Mouse (Mus musculus) heart, embryonic 16.5 days (tissue): ENCODE results near the gene Fabp7. TPM values are rescaled to one million over a fixed set of nuclear protein-coding genes. Genes with fewer than 3 reads are reported as not detected.
A peak's percentile ranks its signal among the peaks of the same experiment; 100 is the strongest.

Experiments used
- ATAC-seq: fragments of 200-750 bp; cut with Nextera tagmentation; replicated peaks from 2 replicates; pipeline ENCODE4 v1.8.0; 2017; ENCODE audit warnings: moderate number of reproducible peaks; ENCODE audit not compliant: insufficient read depth, low FRiP score; ENCODE audit errors: extremely low read depth
- H3K27ac ChIP-seq: fragments of 300-500 bp; sonication (generic); 2 replicates; pipeline ENCODE4 v1.5.1; 2014; ENCODE audit warnings: mild to moderate bottlenecking, low read length, control low read depth, moderate library complexity
- H3K27me3 ChIP-seq: fragments of 300-500 bp; sonication (generic); 2 replicates; pipeline ENCODE4 v1.6.1; 2014; ENCODE audit warnings: low read length, mixed read lengths; ENCODE audit not compliant: control insufficient read depth, insufficient read depth
- H3K36me3 ChIP-seq: fragments of 300-500 bp; sonication (generic); 2 replicates; pipeline ENCODE4 v1.6.1; 2014; ENCODE audit not compliant: control insufficient read depth, insufficient read depth
- H3K4me1 ChIP-seq: fragments of 300-500 bp; sonication (generic); 2 replicates; pipeline ENCODE4 v1.6.1; 2014; ENCODE audit warnings: low read length, mixed read lengths; ENCODE audit not compliant: control insufficient read depth, insufficient read depth
- H3K4me2 ChIP-seq: fragments of 300-500 bp; sonication (generic); 2 replicates; pipeline ENCODE4 v1.6.1; 2014; ENCODE audit warnings: low read depth, mild to moderate bottlenecking, control low read depth, low read length
- H3K4me3 ChIP-seq: fragments of 300-500 bp; sonication (generic); 2 replicates; pipeline ENCODE4 v1.5.1; 2014; ENCODE audit warnings: mild to moderate bottlenecking, control low read depth, low read length
- H3K9ac ChIP-seq: fragments of 300-500 bp; sonication (generic); 2 replicates; pipeline ENCODE4 v1.6.1; 2014; ENCODE audit warnings: low read length, control low read depth
- H3K9me3 ChIP-seq: fragments of 300-500 bp; sonication (generic); replicated peaks from 2 replicates; pipeline ENCODE4 v1.6.1; 2016; ENCODE audit warnings: low read length; ENCODE audit not compliant: control insufficient read depth
- WGBS: fragments of 180-500 bp; shearing (Covaris S2); extraction: QIAGEN DNeasy Blood & Tissue Kit; methylation state at CpG from one replicate; pipeline ENCODE4 v1.1.7; 2014; 5-methylcytosine and 5-hydroxymethylcytosine counted together
- polyA plus RNA-seq: library from polyadenylated mRNA; unstranded; fragments of >200 nt; fragmentation: Nextera tagmentation; extraction: Ambion mirVana; gene quantifications from 2 replicates; pipeline ENCODE4 v1.2.1, GENCODE M21; 2015

Fabp7 gene
- polyA plus RNA-seq, 1 experiment from 2014 or later = 12.9 TPM

DNA sequence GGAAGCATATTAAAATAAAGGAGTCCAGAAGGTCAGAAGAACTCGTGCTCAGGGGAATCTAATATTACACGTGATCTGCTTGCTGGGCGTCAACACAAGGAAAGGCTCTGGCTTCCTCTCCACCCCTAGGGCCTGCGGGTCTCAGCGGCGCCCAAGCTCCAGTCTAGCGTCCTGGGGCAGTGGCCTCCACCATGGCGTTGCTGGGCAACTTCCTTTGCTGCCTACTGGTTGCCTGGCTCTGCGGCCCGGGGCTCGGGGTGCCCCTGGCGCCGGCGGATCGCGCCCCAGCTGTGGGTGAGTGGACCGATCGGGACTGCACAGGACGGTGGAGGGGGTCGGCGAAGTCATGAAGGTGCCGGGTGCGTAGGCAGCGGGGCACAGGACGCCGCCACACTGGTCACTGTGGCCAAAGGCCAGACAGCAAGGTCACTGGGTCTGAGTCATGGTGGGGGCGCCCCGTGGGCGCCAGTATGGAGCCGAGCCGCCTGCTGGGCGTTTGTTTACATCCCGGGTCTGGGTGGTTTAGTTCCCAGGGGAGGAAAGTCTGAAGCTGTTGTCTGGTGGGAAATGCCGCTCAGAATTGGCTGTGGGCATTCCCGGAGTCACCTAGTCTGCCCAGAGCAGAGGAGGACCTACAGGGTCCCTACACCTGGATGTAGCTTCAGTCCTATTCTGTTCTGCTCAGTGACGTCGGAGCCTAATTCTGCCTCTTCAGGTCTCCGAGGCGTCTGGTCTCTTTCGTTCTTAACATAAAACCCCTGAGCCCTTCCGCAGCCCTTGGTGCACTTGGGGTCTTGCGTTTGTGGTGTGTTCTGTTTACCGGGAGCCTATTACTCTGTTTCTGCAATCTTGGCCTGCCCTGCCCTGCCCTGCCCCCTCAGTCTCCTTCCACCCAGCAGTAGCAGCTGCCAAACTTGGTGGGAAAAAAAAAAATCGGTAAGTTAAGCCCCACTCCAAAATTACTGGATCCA, 10.1 kb downstream of the Fabp7 start:
- peak overlapping the region; percentile 67 for H3K27ac ChIP-seq
- peak overlapping the region; percentile 91 for H3K9ac ChIP-seq
- peak overlapping the region; percentile 80 for H3K4me3 ChIP-seq
- H3K4me1 ChIP-seq = peaks cover 12% of the 10 kb centered on the region
- no peaks in the 10 kb centered on the region for H3K9me3 ChIP-seq
- H3K36me3 ChIP-seq = no peaks in the 10 kb centered on the region
- ATAC-seq = peak; percentile 78
- no peaks in the 10 kb centered on the region for H3K27me3 ChIP-seq
- under 1% methylated on average over 44 of the region's 44 CpGs for WGBS
- H3K4me2 ChIP-seq = peak overlapping the region; percentile 95

- peak overlapping the region; percentile 91 for H3K9ac ChIP-seq
- H3K36me3 ChIP-seq = no peaks in the 10 kb centered on the region
- H3K4me2 ChIP-seq = peak overlapping the region; percentile 95
- 27% methylated on average over 4 of the region's 4 CpGs for WGBS
- H3K27me3 ChIP-seq = no peaks in the 10 kb centered on the region
- no peaks in the 10 kb centered on the region for H3K9me3 ChIP-seq
- no peak for ATAC-seq
- H3K27ac ChIP-seq = peak overlapping the region; percentile 67
- peak overlapping the region; percentile 80 for H3K4me3 ChIP-seq
- H3K4me1 ChIP-seq = peaks cover 12% of the 10 kb centered on the region
Observed at GRCm38 (mm10) chr10:57795542-57795941, 10.9 kb downstream of the Fabp7 start.

DNA sequence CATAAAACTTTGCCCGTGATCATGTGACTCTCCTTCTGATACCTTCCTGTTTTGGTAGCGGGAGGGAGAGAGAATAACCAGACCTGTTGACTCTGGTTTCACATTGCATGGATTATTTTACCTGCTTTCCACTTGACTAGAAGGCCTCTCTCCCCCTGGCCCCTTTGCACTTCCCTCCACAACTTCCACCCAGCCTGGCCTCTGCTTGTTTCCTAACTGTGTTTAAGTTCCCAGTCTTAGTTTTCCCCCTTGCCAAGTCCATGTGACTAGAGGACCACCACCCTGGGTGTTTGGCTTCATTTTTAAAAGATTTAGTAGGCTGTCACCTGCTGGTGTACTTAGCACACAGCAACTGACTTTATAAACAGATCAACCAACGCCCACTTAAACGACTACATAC, 11.4 kb downstream of the Fabp7 start:
- 0 out of 2 replicates have a peak overlapping the region, but pooled peaks have one; percentile 20 for H3K9ac ChIP-seq
- H3K27ac ChIP-seq = no peak overlapping the region; the same call in 1 of the 2 replicates
- 0 out of 2 replicates have a peak, but pooled peaks have one; percentile 32 for ATAC-seq
- no peaks in the 10 kb centered on the region for H3K36me3 ChIP-seq
- WGBS = 35% methylated on average over 4 of the region's 4 CpGs
- H3K27me3 ChIP-seq = no peaks in the 10 kb centered on the region
- H3K4me1 ChIP-seq = peaks cover 12% of the 10 kb centered on the region
- H3K4me3 ChIP-seq = peak overlapping the region; percentile 80
- peak overlapping the region; percentile 95 for H3K4me2 ChIP-seq
- no peaks in the 10 kb centered on the region for H3K9me3 ChIP-seq

DNA sequence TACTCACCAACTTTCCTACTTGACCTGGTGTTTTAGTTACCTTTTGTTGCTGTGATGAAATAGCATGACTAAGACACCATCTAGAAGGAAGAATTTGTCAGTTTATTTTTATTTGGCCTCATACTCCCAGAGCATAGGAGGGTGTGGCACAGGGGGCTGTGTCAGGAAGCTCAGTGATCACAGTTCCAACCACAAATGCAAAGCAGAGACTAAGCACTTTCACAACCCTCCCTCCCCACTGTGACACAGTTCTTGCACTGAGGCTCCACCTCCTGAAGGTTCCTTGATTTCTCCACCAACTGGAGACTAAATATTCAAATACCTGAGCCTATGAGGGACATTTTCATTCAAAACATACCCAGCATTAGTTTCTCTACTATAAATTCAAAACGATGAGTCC, 14.8 kb downstream of the Fabp7 start:
- ATAC-seq = no peak
- H3K4me2 ChIP-seq = no peak overlapping the region
- no peak overlapping the region for H3K9ac ChIP-seq
- H3K36me3 ChIP-seq = no peaks in the 10 kb centered on the region
- H3K27me3 ChIP-seq = no peaks in the 10 kb centered on the region
- H3K27ac ChIP-seq = no peak overlapping the region
- no peak overlapping the region for H3K4me3 ChIP-seq
- H3K9me3 ChIP-seq = no peaks in the 10 kb centered on the region
- peaks cover 9% of the 10 kb centered on the region for H3K4me1 ChIP-seq
- WGBS = 84% methylated on average over 1 of the region's 1 CpGs

GRCm38 (mm10) chr10:57807754-57808153, 23.1 kb downstream of the Fabp7 start:
- Histone ChIP-seq H3K9me3 (no peaks in the 10 kb centered on the region), H3K27me3 (no peaks in the 10 kb centered on the region), H3K4me2 (no peak overlapping the region), H3K27ac (no peak overlapping the region), H3K36me3 (peaks cover 12% of the 10 kb centered on the region; the same call in 1 of the 2 replicates), H3K4me3 (no peak overlapping the region), H3K4me1 (no peaks in the 10 kb centered on the region), H3K9ac (no peak overlapping the region)
- ATAC-seq = no peak
- WGBS = 84% methylated on average over 6 of the region's 6 CpGs

DNA sequence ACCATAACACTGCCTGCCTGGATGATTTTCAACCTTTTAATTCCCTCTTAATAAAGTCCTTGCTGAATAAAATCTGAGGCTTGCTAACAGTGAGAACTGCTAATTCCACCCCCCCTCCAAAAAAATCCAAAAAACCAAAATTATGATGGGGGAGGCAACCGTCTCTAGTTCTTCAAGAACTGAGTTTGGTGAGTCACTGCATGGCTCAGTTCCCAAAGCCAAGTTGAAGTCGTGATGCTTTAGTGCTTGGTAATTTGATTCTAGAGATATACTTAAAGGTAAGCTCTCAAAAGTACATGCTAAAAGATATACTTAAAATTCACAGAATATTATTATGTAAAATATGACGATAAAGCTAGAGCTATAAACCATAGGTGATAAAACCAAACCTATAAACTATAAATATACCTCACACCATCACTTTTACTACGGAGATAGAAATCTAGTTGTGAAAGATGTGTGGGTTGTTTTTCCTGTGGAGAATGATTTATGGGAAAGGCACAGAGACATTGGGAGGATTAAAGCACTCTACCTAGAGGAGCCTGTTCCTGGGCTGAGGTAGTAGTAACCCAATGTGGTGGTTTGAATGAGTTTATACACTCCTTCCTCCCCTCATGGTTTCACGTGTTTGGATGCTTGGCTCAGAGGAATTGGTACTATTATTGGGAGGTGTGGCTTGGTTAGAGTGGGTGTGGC, 27.6 kb downstream of the Fabp7 start:
- no peaks in the 10 kb centered on the region for H3K9me3 ChIP-seq
- H3K27ac ChIP-seq = no peak overlapping the region
- peaks cover 12% of the 10 kb centered on the region; the same call in 1 of the 2 replicates for H3K36me3 ChIP-seq
- no peaks in the 10 kb centered on the region for H3K27me3 ChIP-seq
- H3K4me3 ChIP-seq = no peak overlapping the region
- H3K4me1 ChIP-seq = no peaks in the 10 kb centered on the region
- no peak for ATAC-seq
- no peak overlapping the region for H3K9ac ChIP-seq
- no peak overlapping the region for H3K4me2 ChIP-seq
- 76% methylated on average over 5 of the region's 5 CpGs for WGBS

GRCm38 (mm10) chr10:57814295-57814694, 29.6 kb downstream of the Fabp7 start:
- ATAC-seq = no peak
- Histone ChIP-seq H3K27me3 (no peaks in the 10 kb centered on the region), H3K27ac (no peak overlapping the region), H3K4me2 (no peak overlapping the region), H3K9me3 (no peaks in the 10 kb centered on the region), H3K4me3 (no peak overlapping the region), H3K4me1 (no peaks in the 10 kb centered on the region), H3K36me3 (peaks cover 6% of the 10 kb centered on the region; the same call in 1 of the 2 replicates), H3K9ac (no peak overlapping the region)
- WGBS = 76% methylated on average over 2 of the region's 2 CpGs

DNA sequence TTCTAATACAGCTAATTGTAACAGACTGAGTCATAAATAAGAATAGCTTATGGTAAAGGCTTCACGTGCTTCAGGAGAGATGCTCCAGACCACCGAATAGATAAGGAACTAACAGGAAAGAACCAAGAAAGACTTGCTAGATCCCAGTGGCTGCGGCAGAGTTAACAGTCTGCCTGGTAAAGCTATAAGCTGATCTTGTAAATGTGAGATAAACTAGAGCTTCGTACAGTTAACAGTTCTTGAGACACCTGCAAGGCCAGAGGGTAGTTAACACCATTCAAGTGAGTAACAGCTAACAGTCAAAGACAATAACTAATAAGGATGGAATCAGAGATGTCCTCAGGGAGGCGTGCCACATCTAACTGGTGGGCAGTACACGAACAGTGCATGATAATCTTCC, 31.2 kb downstream of the Fabp7 start:
- WGBS = 62% methylated on average over 6 of the region's 6 CpGs
- H3K27ac ChIP-seq = no peak overlapping the region
- H3K4me1 ChIP-seq = no peaks in the 10 kb centered on the region
- H3K36me3 ChIP-seq = peaks cover 5% of the 10 kb centered on the region; the same call in 1 of the 2 replicates
- no peak overlapping the region for H3K9ac ChIP-seq
- H3K9me3 ChIP-seq = no peaks in the 10 kb centered on the region
- H3K27me3 ChIP-seq = no peaks in the 10 kb centered on the region
- H3K4me3 ChIP-seq = no peak overlapping the region
- no peak overlapping the region for H3K4me2 ChIP-seq
- no peak for ATAC-seq

- H3K36me3 ChIP-seq = no peaks in the 10 kb centered on the region
- ATAC-seq = no peak
- no peaks in the 10 kb centered on the region for H3K27me3 ChIP-seq
- no peak overlapping the region for H3K27ac ChIP-seq
- no peak overlapping the region for H3K4me2 ChIP-seq
- H3K9me3 ChIP-seq = no peaks in the 10 kb centered on the region
- no peaks in the 10 kb centered on the region for H3K4me1 ChIP-seq
- H3K4me3 ChIP-seq = no peak overlapping the region
- no peak overlapping the region for H3K9ac ChIP-seq
- WGBS = 95% methylated on average over 2 of the region's 2 CpGs
Observed at GRCm38 (mm10) chr10:57819209-57819608, 34.5 kb downstream of the Fabp7 start.
